Mouse (Mus musculus) CH12.LX (cell line): ENCODE data around the gene Tuba8. TPM values are rescaled to one million over a fixed set of nuclear protein-coding genes. Genes with fewer than 3 reads are reported as not detected.

Experiments used
- DNase-seq: peaks from one replicate; pipeline ENCODE4 v3.0.0-alpha.2; 2013; ENCODE audit errors: extremely low read depth
- H3K27ac ChIP-seq: 2 replicates; pipeline ENCODE4 v1.5.1; 2012; ENCODE audit warnings: low read depth, mild to moderate bottlenecking, control low read depth, moderate library complexity; ENCODE audit not compliant: insufficient read depth
- H3K27me3 ChIP-seq: replicated peaks from 2 replicates; pipeline ENCODE3; 2012; ENCODE audit warnings: inconsistent platforms
- H3K36me3 ChIP-seq, 2 experiments: replicated peaks in 1 of 2; 2 replicates each; pipeline versions ENCODE3 to v1.6.1; 2012; ENCODE audit warnings: inconsistent platforms in 1 of 2, low read length in 1 of 2, mild to moderate bottlenecking in 1 of 2, mixed read lengths in 1 of 2, moderate library complexity in 1 of 2; ENCODE audit not compliant: control insufficient read depth in 1 of 2, insufficient read depth in 1 of 2
- H3K4me1 ChIP-seq, 2 experiments: 2 replicates each; pipeline ENCODE4 v1.6.1; 2012; ENCODE audit warnings: inconsistent platforms in 1 of 2, moderate library complexity in 1 of 2; ENCODE audit not compliant: insufficient read depth in 2 of 2, control insufficient read depth in 1 of 2
- H3K4me2 ChIP-seq: 2 replicates; pipeline ENCODE4 v1.6.1; 2012; ENCODE audit warnings: low read depth, mild to moderate bottlenecking, control low read depth; ENCODE audit not compliant: poor library complexity, insufficient read depth, severe bottlenecking
- H3K4me3 ChIP-seq, 3 experiments: fragments of 150-350 bp in 1 of 3; sonication (generic) in 1 of 3; replicated peaks in 1 of 3; 2 replicates each; pipeline versions ENCODE3 to v1.5.1; 2011 to 2012; ENCODE audit warnings: low read depth in 2 of 3, low read length in 2 of 3, mild to moderate bottlenecking in 2 of 3, moderate library complexity in 2 of 3, control low read depth in 1 of 3, improper control_type of control experiment in 1 of 3, inconsistent platforms in 1 of 3, mixed read lengths in 1 of 3; ENCODE audit not compliant: poor library complexity in 1 of 3
- H3K79me2 ChIP-seq: replicated peaks from 2 replicates; pipeline ENCODE4 v1.6.1; 2012; ENCODE audit warnings: mild to moderate bottlenecking, moderate library complexity; ENCODE audit not compliant: control insufficient read depth, poor library complexity, insufficient read depth, severe bottlenecking; ENCODE audit errors: extremely low read depth
- H3K9ac ChIP-seq: 2 replicates; pipeline ENCODE4 v1.6.1; 2012; ENCODE audit warnings: low read depth, mild to moderate bottlenecking, control low read depth, moderate library complexity; ENCODE audit not compliant: insufficient read depth
- H3K9me3 ChIP-seq: replicated peaks from 2 replicates; pipeline ENCODE3; 2012; ENCODE audit warnings: low read length, inconsistent platforms, mixed read lengths
- BHLHE40 ChIP-seq: IDR thresholded peaks from 2 replicates; pipeline ENCODE4 v1.6.1; 2011; ENCODE audit warnings: mild to moderate bottlenecking, low read depth, low read length, improper control_type of control experiment
- CHD2 ChIP-seq: IDR thresholded peaks from 2 replicates; pipeline ENCODE4 v1.6.1; 2011; ENCODE audit warnings: low read length, improper control_type of control experiment
- E2F4 ChIP-seq: IDR thresholded peaks from 2 replicates; pipeline ENCODE4 v1.6.1; 2011; ENCODE audit warnings: low read depth, low read length, improper control_type of control experiment; ENCODE audit not compliant: insufficient replicate concordance
- IRF4 ChIP-seq: IDR thresholded peaks from 2 replicates; pipeline ENCODE4 v1.6.1; 2014; ENCODE audit warnings: low read depth, mild to moderate bottlenecking, inconsistent platforms, low read length, improper control_type of control experiment
- JUND ChIP-seq: conservative IDR thresholded peaks from 2 replicates; pipeline ENCODE4 v1.6.1; 2011; ENCODE audit warnings: low read depth, low read length, improper control_type of control experiment
- KAT2A ChIP-seq: IDR thresholded peaks from 2 replicates; pipeline ENCODE4 v1.6.1; 2012; ENCODE audit warnings: low read length, improper control_type of control experiment, inconsistent platforms; ENCODE audit not compliant: insufficient replicate concordance
- MAZ ChIP-seq: IDR thresholded peaks from 2 replicates; pipeline ENCODE4 v1.6.1; 2012; ENCODE audit warnings: low read depth, mild to moderate bottlenecking, inconsistent platforms, low read length, improper control_type of control experiment, moderate library complexity
- MXI1 ChIP-seq: IDR thresholded peaks from 2 replicates; pipeline ENCODE4 v1.6.1; 2011; ENCODE audit warnings: mild to moderate bottlenecking, low read depth, low read length, improper control_type of control experiment
- NELFE ChIP-seq: IDR thresholded peaks from 2 replicates; pipeline ENCODE4 v1.6.1; 2011; ENCODE audit warnings: low read depth, low read length, improper control_type of control experiment
- PAX5 ChIP-seq: IDR thresholded peaks from 2 replicates; pipeline ENCODE4 v1.6.1; 2012; ENCODE audit warnings: low read length, inconsistent platforms, mixed read lengths
- RCOR1 ChIP-seq: conservative IDR thresholded peaks from 2 replicates; pipeline ENCODE4 v1.6.1; 2012; ENCODE audit warnings: low read depth, mild to moderate bottlenecking, inconsistent platforms, low read length, improper control_type of control experiment
- SMC3 ChIP-seq: IDR thresholded peaks from 2 replicates; pipeline ENCODE4 v1.6.1; 2011; ENCODE audit warnings: low read depth, low read length, improper control_type of control experiment
- TCF12 ChIP-seq: IDR thresholded peaks from 2 replicates; pipeline ENCODE4 v1.6.1; 2014; ENCODE audit warnings: low read depth, mild to moderate bottlenecking, inconsistent platforms, low read length, improper control_type of control experiment
- UBTF ChIP-seq: IDR thresholded peaks from 2 replicates; pipeline ENCODE4 v1.6.1; 2012; ENCODE audit warnings: low read depth, mild to moderate bottlenecking, inconsistent platforms, low read length, improper control_type of control experiment, moderate library complexity
- USF1 ChIP-seq: IDR thresholded peaks from 2 replicates; pipeline ENCODE4 v1.6.1; 2014; ENCODE audit warnings: low read depth, mild to moderate bottlenecking, inconsistent platforms, low read length, improper control_type of control experiment
- ZC3H11A ChIP-seq: IDR thresholded peaks from 2 replicates; pipeline ENCODE4 v1.6.1; 2012; ENCODE audit warnings: low read depth, mild to moderate bottlenecking, inconsistent platforms, low read length, improper control_type of control experiment
- ZKSCAN1 ChIP-seq: IDR thresholded peaks from 2 replicates; pipeline ENCODE4 v1.6.1; 2012; ENCODE audit warnings: low read depth, inconsistent platforms, low read length, improper control_type of control experiment, borderline replicate concordance
- dilution Hi-C: fragments of 300-500 bp; cut with MboI; formaldehyde crosslinking; loops from 2 replicates; pipeline ENCODE4 v1.14.3; 2020; ENCODE audit warnings: low sequenced_read_pairs; ENCODE audit not compliant: extremely low pct_unique_long_range_greater_than_20kb, extremely low pct_ligation_motif_present
- in situ Hi-C: fragments of 300-500 bp; cut with MboI; formaldehyde crosslinking; loops from 3 replicates; pipeline ENCODE4 v1.14.3; 2019; ENCODE audit warnings: low sequenced_read_pairs, low pct_ligation_motif_present, low pct_unique_long_range_greater_than_20kb, mixed read lengths
- polyA plus RNA-seq: library from polyadenylated mRNA; unstranded; fragments of >175 nt; gene quantifications from 2 replicates; pipeline ENCODE4 v1.2.1, GENCODE M21; 2012; ENCODE audit warnings: low read depth; ENCODE audit not compliant: insufficient read length
- total RNA-seq, 2 experiments: library from RNA; depleted of rRNA; stranded (reverse); fragments of 300-350 nt in 1 of 2; fragments of >200 nt in 1 of 2; gene quantifications; 2 replicates each; pipeline ENCODE4 v1.2.3; 2012 to 2014

Gene Tuba8
- total and polyA plus RNA-seq, 3 experiments, result not detected

DNA sequence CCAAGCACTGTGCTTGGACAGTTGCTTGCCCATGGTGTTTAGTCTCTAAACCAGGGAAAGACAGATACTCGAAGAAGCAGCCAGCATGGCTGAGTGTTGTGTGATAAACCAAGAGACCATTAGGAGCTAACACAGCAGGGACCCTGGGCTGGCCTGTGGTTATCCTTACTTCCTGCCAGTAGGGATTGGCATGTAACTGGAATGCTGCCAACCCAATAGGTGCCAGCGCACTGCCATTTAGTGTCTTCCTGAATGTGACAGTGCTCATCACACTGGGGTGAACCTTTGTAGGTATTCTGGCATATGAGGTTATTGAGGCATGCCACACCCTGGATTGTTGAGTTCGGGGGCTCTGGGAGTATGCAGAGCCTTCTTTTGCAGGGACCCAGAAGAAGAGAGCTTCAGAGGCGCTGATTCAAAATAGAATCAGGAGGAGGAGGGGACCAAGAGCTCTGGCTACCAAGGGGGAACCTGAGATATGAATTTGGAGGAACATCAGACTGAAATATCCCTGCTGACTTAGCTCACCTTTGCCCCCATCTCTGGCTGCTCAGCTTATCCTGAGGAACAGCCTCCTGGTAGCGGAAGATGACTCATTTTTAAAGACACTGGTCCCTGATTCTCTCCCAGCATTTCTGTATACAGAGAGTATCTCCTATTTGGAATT is 6.2 kb downstream of the Tuba8 start:
- Histone ChIP-seq H3K36me3 (no peaks in the 10 kb centered on the region), H3K27ac (no peak overlapping the region), H3K4me2 (no peak overlapping the region), H3K4me3 (no peak overlapping the region), H3K9me3 (peaks cover 6% of the 10 kb centered on the region), H3K9ac (no peak overlapping the region), H3K79me2 (no peaks in the 10 kb centered on the region), H3K27me3 (no peaks in the 10 kb centered on the region), H3K4me1 (peaks cover 2 to 4% of the 10 kb centered on the region in 2 experiments; a peak in 3 of 4 replicates)
- dilution Hi-C loops (no loop called here), in situ Hi-C loops (no loop called here)
- DNase-seq, result no peak
- no peak for TF ChIP-seq USF1
- no peak for TF ChIP-seq RCOR1
- TF ChIP-seq JUND, result no peak
- no peak for TF ChIP-seq MXI1
- no peak for TF ChIP-seq TCF12
- TF ChIP-seq KAT2A, result no peak
- TF ChIP-seq ZKSCAN1, result no peak
- no peak for TF ChIP-seq PAX5
- no peak for TF ChIP-seq IRF4
- no peak for TF ChIP-seq MAZ
- TF ChIP-seq CHD2, result no peak
- no peak for TF ChIP-seq BHLHE40

DNA sequence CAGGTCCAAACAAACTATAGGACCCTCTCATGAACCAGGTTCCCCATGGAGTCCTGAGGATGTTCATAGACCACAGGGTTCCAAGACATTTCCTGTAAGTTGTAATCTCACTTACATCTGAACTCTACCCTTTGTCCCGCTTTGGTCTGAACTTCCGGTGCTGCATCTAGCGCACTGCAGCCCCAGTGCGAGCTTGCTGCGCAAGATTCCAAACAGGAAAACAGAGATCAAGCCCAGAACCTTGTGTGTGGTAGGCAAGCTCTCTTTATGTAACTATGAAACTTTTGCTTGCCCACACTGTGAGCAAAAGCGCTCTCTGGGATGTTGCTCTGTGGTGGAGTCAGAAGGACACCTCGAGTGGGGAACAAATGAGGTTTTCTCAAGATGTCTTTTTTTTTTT is 7.5 kb downstream of the Tuba8 start:
- no peak for TF ChIP-seq NELFE
- no peak for TF ChIP-seq MXI1
- TF ChIP-seq ZC3H11A, result no peak
- no peak for TF ChIP-seq SMC3
- no peak for TF ChIP-seq UBTF
- TF ChIP-seq TCF12, result no peak
- TF ChIP-seq E2F4, result no peak
- no peak for TF ChIP-seq JUND
- Histone ChIP-seq H3K4me1 (peaks cover 0 to 4% of the 10 kb centered on the region in 2 experiments; a peak in 2 of 4 replicates), H3K27me3 (no peaks in the 10 kb centered on the region), H3K9ac (no peak overlapping the region), H3K36me3 (peaks cover 0 to 4% of the 10 kb centered on the region in 2 experiments), H3K4me2 (no peak overlapping the region), H3K79me2 (no peaks in the 10 kb centered on the region), H3K27ac (no peak overlapping the region), H3K4me3 (no peak overlapping the region), H3K9me3 (peaks cover 11% of the 10 kb centered on the region)
- no peak for DNase-seq
- dilution Hi-C loops (no loop called here), in situ Hi-C loops (no loop called here)
